Mouse (Mus musculus): Measurements from ENCODE around the gene Acyp2. TPM values are rescaled to one million over a fixed set of nuclear protein-coding genes. Genes with fewer than 3 reads are reported as not detected.

Gene Acyp2
- total and polyA plus RNA-seq, 3 experiments = 7.9 to 29.0 TPM; not detected in 1

GRCm38 (mm10) chr11:30483286-30483685 is 166.1 kb downstream of the Acyp2 start:
- no peak for TF ChIP-seq GATA1 (IDR thresholded peaks at IDR 0.05; ENCODE audit: low read depth, low read length)
- no peak for TF ChIP-seq EP300 (IDR thresholded peaks at IDR 0.05; ENCODE audit: low read depth in 1 of 2, low read length in 2 of 2)
- TF ChIP-seq POLR2AphosphoS5 (IDR thresholded peaks at IDR 0.05; ENCODE audit: borderline replicate concordance, low read depth, low read length) = no peak
- no peak for TF ChIP-seq HCFC1 (IDR thresholded peaks at IDR 0.05; ENCODE audit: low read depth, low read length)
- no peak for TF ChIP-seq UBTF (IDR thresholded peaks at IDR 0.05; ENCODE audit: borderline replicate concordance, insufficient read depth, low read depth, low read length)
- no peak for TF ChIP-seq ZC3H11A (IDR thresholded peaks at IDR 0.05; ENCODE audit: low read depth, low read length)
- no peak overlapping the region for H3K4me3 ChIP-seq (ENCODE audit: control insufficient read depth in 1 of 2, insufficient read depth in 1 of 2, low read depth in 2 of 2, low read length in 2 of 2)
- H3K9me3 ChIP-seq (replicated peaks; ENCODE audit: insufficient read depth, low read length) = no peaks in the 10 kb centered on the region
- no peak overlapping the region for H3K9ac ChIP-seq (ENCODE audit: control insufficient read depth, low read depth, low read length, poor library complexity, severe bottlenecking)
- H3K79me2 ChIP-seq (ENCODE audit: control insufficient read depth, insufficient read depth, low read length, poor library complexity) = no peaks in the 10 kb centered on the region
- no peak for DNase-seq (ENCODE audit: low read depth, low spot score)
- peaks cover 0 to 5% of the 10 kb centered on the region in 2 experiments; a peak in 1 of 4 replicates for H3K4me1 ChIP-seq (ENCODE audit: control insufficient read depth in 1 of 2, insufficient read depth in 2 of 2, low read length in 2 of 2)
- H3K27ac ChIP-seq (ENCODE audit: control insufficient read depth, low read depth, low read length) = no peak overlapping the region
- H3K36me3 ChIP-seq (ENCODE audit: control insufficient read depth in 1 of 2, insufficient read depth in 2 of 2, low read length in 2 of 2) = peaks cover 0 to 2% of the 10 kb centered on the region in 2 experiments; a peak in 1 of 4 replicates
- H3K27me3 ChIP-seq (ENCODE audit: control insufficient read depth in 1 of 2, insufficient read depth in 2 of 2, low read length in 2 of 2) = no peaks in the 10 kb centered on the region

GRCm38 (mm10) chr11:30471751-30472593 is 177.4 kb downstream of the Acyp2 start, which contains the start of gene 4930505A04Rik:
Gene 4930505A04Rik (minus strand): TSS chr11:30471827.
- H3K9me3 ChIP-seq (replicated peaks; ENCODE audit: insufficient read depth, low read length) = no peaks in the 10 kb centered on the region
- no peaks in the 10 kb centered on the region for H3K36me3 ChIP-seq (ENCODE audit: control insufficient read depth in 1 of 2, insufficient read depth in 2 of 2, low read length in 2 of 2)
- TF ChIP-seq MEF2A (IDR thresholded peaks at IDR 0.05; ENCODE audit: extremely low read depth, insufficient replicate concordance, low read depth, low read length, poor library complexity, severe bottlenecking) (no peak), MYC (IDR thresholded peaks at IDR 0.05; ENCODE audit: low read depth, low read length) (no peak), CTCF (IDR thresholded peaks at IDR 0.05 in 2 of 3, conservative IDR thresholded peaks at IDR 0.05 in 1 of 3; ENCODE audit: control insufficient read depth in 1 of 3, insufficient read depth in 1 of 3, low read depth in 2 of 3, low read length in 3 of 3, poor library complexity in 1 of 3, severe bottlenecking in 1 of 3) (no peak), MAX (IDR thresholded peaks at IDR 0.05; ENCODE audit: low read length) (no peak)
- no peak within 1 kb of the TSS for H3K9ac ChIP-seq (ENCODE audit: control insufficient read depth, low read depth, low read length, poor library complexity, severe bottlenecking)
- no peaks in the 10 kb centered on the region for H3K79me2 ChIP-seq (ENCODE audit: control insufficient read depth, insufficient read depth, low read length, poor library complexity)
- H3K27ac ChIP-seq (ENCODE audit: control insufficient read depth, low read depth, low read length) = no peak within 1 kb of the TSS
- no peak within 1 kb of the TSS for H3K4me3 ChIP-seq (ENCODE audit: control insufficient read depth in 1 of 2, insufficient read depth in 1 of 2, low read depth in 2 of 2, low read length in 2 of 2)
- no peaks in the 10 kb centered on the region for H3K4me1 ChIP-seq (ENCODE audit: control insufficient read depth in 1 of 2, insufficient read depth in 2 of 2, low read length in 2 of 2)
- no peaks in the 10 kb centered on the region for H3K27me3 ChIP-seq (ENCODE audit: control insufficient read depth in 1 of 2, insufficient read depth in 2 of 2, low read length in 2 of 2)
- no peak for DNase-seq (ENCODE audit: low read depth, low spot score)

GRCm38 (mm10) chr11:30471187-30471586 is 178.2 kb downstream of the Acyp2 start:
- Histone ChIP-seq H3K9me3 (replicated peaks; ENCODE audit: insufficient read depth, low read length) (no peaks in the 10 kb centered on the region), H3K4me1 (ENCODE audit: control insufficient read depth in 1 of 2, insufficient read depth in 2 of 2, low read length in 2 of 2) (no peaks in the 10 kb centered on the region), H3K9ac (ENCODE audit: control insufficient read depth, low read depth, low read length, poor library complexity, severe bottlenecking) (no peak overlapping the region), H3K79me2 (ENCODE audit: control insufficient read depth, insufficient read depth, low read length, poor library complexity) (no peaks in the 10 kb centered on the region), H3K27me3 (ENCODE audit: control insufficient read depth in 1 of 2, insufficient read depth in 2 of 2, low read length in 2 of 2) (no peaks in the 10 kb centered on the region), H3K36me3 (ENCODE audit: control insufficient read depth in 1 of 2, insufficient read depth in 2 of 2, low read length in 2 of 2) (no peaks in the 10 kb centered on the region), H3K27ac (ENCODE audit: control insufficient read depth, low read depth, low read length) (no peak overlapping the region), H3K4me3 (ENCODE audit: control insufficient read depth in 1 of 2, insufficient read depth in 1 of 2, low read depth in 2 of 2, low read length in 2 of 2) (no peak overlapping the region)
- no peak for DNase-seq (ENCODE audit: low read depth, low spot score)
- TF ChIP-seq MEF2A (IDR thresholded peaks at IDR 0.05; ENCODE audit: extremely low read depth, insufficient replicate concordance, low read depth, low read length, poor library complexity, severe bottlenecking) (no peak), CHD1 (IDR thresholded peaks at IDR 0.05; ENCODE audit: low read depth, low read length) (no peak), ZMIZ1 (IDR thresholded peaks at IDR 0.05; ENCODE audit: low read depth, low read length) (no peak)

Other genes starting within 250 kb of the Acyp2 start
- not detected in 2 replicates for gene 4930505A04Rik, start 177.8 kb downstream of the Acyp2 start, total RNA-seq (2012; rRNA removed)
- not detected for gene 4930505A04Rik, start 177.8 kb downstream of the Acyp2 start, polyA plus RNA-seq (2012; ENCODE audit: insufficient read depth in 1 of 2, insufficient read length in 2 of 2, low read depth in 1 of 2, low replicate concordance in 2 of 2, missing spikeins in 1 of 2)
- 45.6 and 62.7 TPM in 2 replicates for gene Psme4, start 122.1 kb upstream of the Acyp2 start, total RNA-seq (2012; rRNA removed)
- 10 to 100 TPM; 42.5 to 96.4 TPM for gene Psme4, start 122.1 kb upstream of the Acyp2 start, polyA plus RNA-seq (2012; ENCODE audit: insufficient read depth in 1 of 2, insufficient read length in 2 of 2, low read depth in 1 of 2, low replicate concordance in 2 of 2, missing spikeins in 1 of 2)
- 0.08 TPM in 1 of 2 replicates, not detected in the other for gene Gpr75, start 235.8 kb upstream of the Acyp2 start, total RNA-seq (2012; rRNA removed)
- gene Gpr75, start 235.8 kb upstream of the Acyp2 start, polyA plus RNA-seq (2012; ENCODE audit: insufficient read depth in 1 of 2, insufficient read length in 2 of 2, low read depth in 1 of 2, low replicate concordance in 2 of 2, missing spikeins in 1 of 2) = under 1 TPM in 1 of 2 experiments, not detected in 1; 0.08 TPM
- gene Asb3, start 235.8 kb upstream of the Acyp2 start, total RNA-seq (2012; rRNA removed) = 13.8 and 14.3 TPM in 2 replicates
- 1 to 10 TPM in 1 of 2 experiments, not detected in 1; 7.9 TPM for gene Asb3, start 235.8 kb upstream of the Acyp2 start, polyA plus RNA-seq (2012; ENCODE audit: insufficient read depth in 1 of 2, insufficient read length in 2 of 2, low read depth in 1 of 2, low replicate concordance in 2 of 2, missing spikeins in 1 of 2)

Measured in MEL (cell line).